13 mouse cellular contexts compared by ENCODE assay signal in genomic region chr2:76532490-76533126, GRCm38 (mm10).
DNase-seq lines count a peak whose midpoint lies in the region; TF ChIP-seq lines count a peak whose summit lies in the region.
"Had no signal": no experiment of that assay in that cellular context is flagged by ENCODE, and none has a peak within 500 bp of the region (broad histone marks: within the 10 kb centered on the region; RNA-seq: fewer than 3 reads in every experiment).

No protein-coding gene starts in this region.

- no peak for TF ChIP-seq CTCF in gastrocnemius, adult 2 months (IDR thresholded peaks at IDR 0.05)

- H3K4me3 ChIP-seq in gastrocnemius, adult 2 months, result no peak overlapping the region
- H3K4me3 ChIP-seq: stomach, embryonic 15.5 days had no signal

- peak; percentile 32 for DNase-seq in gastrocnemius, adult 2 months
- no peak for DNase-seq in gastrocnemius, postnatal 36 days
- peak; percentile 8 for DNase-seq in 3134 (ENCODE audit: extremely low read depth, insufficient read length, low spot score)
- peak; percentile 33 for DNase-seq in cerebellum, adult 9-11 months
- DNase-seq in forelimb bud, embryonic 11.5 days (ENCODE audit: low read depth, low spot score), result peak; percentile 31
- no peak for DNase-seq in adrenal gland, postnatal 25 days
- DNase-seq in ovary, adult 18-20 months (ENCODE audit: low spot score), result no peak
- no peak for DNase-seq in lung, postnatal 14 days
- DNase-seq: heart, postnatal 4 days; lung, embryonic 14.5 days; right cerebral cortex, postnatal 14 days had no signal

- H3K27ac ChIP-seq in gastrocnemius, adult 2 months, result no peak overlapping the region
- H3K27ac ChIP-seq: kidney, postnatal 0 days; stomach, embryonic 15.5 days had no signal

- intact Hi-C loops in gastrocnemius, adult 2 months (cut with DNase I), result no loop called here
- intact Hi-C loops in gastrocnemius, postnatal 36 days (cut with DNase I), result loop anchor here (5.0 kb wide), 1 partner anchor 45 kb away; no protein-coding TSS in a partner anchor

Comparison
In these comparisons a context has a peak if more than half of its experiments do, and no peak if none do; other contexts are left out.
1. DNase-seq: peak in gastrocnemius, adult 2 months (single experiment), 3134 (single experiment), cerebellum, adult 9-11 months (single experiment) and forelimb bud, embryonic 11.5 days (single experiment); none in gastrocnemius, postnatal 36 days (0 of 2), adrenal gland, postnatal 25 days (single experiment), ovary, adult 18-20 months (single experiment) and lung, postnatal 14 days (single experiment).